Mouse (Mus musculus) limb, embryonic 13.5 days (tissue): ENCODE results near the gene Ythdf1. TPM values are rescaled to one million over a fixed set of nuclear protein-coding genes. Genes with fewer than 3 reads are reported as not detected.

Source experiments
- ATAC-seq: fragments of 200-750 bp; cut with Nextera tagmentation; 2 replicates; pipeline ENCODE4 v1.8.0; 2017; ENCODE audit warnings: low read depth, moderate number of reproducible peaks, moderate TSS enrichment; ENCODE audit not compliant: low FRiP score
- H3K27ac ChIP-seq: fragments of 300-500 bp; sonication (generic); 2 replicates; pipeline ENCODE4 v1.5.1; 2015; ENCODE audit warnings: inconsistent platforms, mild to moderate bottlenecking, moderate library complexity
- H3K27me3 ChIP-seq: fragments of 300-500 bp; sonication (generic); 2 replicates; pipeline ENCODE4 v1.6.1; 2015; ENCODE audit warnings: mild to moderate bottlenecking, inconsistent platforms
- H3K36me3 ChIP-seq: fragments of 300-500 bp; sonication (generic); 2 replicates; pipeline ENCODE4 v1.6.1; 2015; ENCODE audit warnings: inconsistent platforms, mild to moderate bottlenecking, moderate library complexity
- H3K4me1 ChIP-seq: fragments of 300-500 bp; sonication (generic); 2 replicates; pipeline ENCODE4 v1.6.1; 2015; ENCODE audit warnings: inconsistent platforms
- H3K4me2 ChIP-seq: fragments of 300-500 bp; sonication (generic); replicated peaks from 2 replicates; pipeline ENCODE4 v1.6.1; 2015; ENCODE audit warnings: inconsistent platforms, mild to moderate bottlenecking, moderate library complexity
- H3K4me3 ChIP-seq: fragments of 300-500 bp; sonication (generic); 2 replicates; pipeline ENCODE4 v1.5.1; 2015; ENCODE audit warnings: moderate library complexity, mild to moderate bottlenecking, inconsistent platforms
- H3K9ac ChIP-seq: fragments of 300-500 bp; sonication (generic); 2 replicates; pipeline ENCODE4 v1.6.1; 2015; ENCODE audit warnings: mild to moderate bottlenecking, inconsistent platforms
- H3K9me3 ChIP-seq: fragments of 300-500 bp; sonication (generic); 2 replicates; pipeline ENCODE4 v1.6.1; 2016; ENCODE audit warnings: inconsistent platforms
- WGBS: fragments of 180-500 bp; shearing (Covaris S2); methylation state at CpG from one replicate; pipeline ENCODE4 v1.1.7; 2015; 5-methylcytosine and 5-hydroxymethylcytosine counted together
- polyA plus RNA-seq: library from polyadenylated mRNA; unstranded; fragments of >200 nt; fragmentation: Nextera tagmentation; extraction: Ambion mirVana; gene quantifications from 2 replicates; pipeline ENCODE4 v1.2.1, GENCODE M21; 2015

Gene Ythdf1
- polyA plus RNA-seq: 60.6 and 66.8 TPM in 2 replicates

DNA sequence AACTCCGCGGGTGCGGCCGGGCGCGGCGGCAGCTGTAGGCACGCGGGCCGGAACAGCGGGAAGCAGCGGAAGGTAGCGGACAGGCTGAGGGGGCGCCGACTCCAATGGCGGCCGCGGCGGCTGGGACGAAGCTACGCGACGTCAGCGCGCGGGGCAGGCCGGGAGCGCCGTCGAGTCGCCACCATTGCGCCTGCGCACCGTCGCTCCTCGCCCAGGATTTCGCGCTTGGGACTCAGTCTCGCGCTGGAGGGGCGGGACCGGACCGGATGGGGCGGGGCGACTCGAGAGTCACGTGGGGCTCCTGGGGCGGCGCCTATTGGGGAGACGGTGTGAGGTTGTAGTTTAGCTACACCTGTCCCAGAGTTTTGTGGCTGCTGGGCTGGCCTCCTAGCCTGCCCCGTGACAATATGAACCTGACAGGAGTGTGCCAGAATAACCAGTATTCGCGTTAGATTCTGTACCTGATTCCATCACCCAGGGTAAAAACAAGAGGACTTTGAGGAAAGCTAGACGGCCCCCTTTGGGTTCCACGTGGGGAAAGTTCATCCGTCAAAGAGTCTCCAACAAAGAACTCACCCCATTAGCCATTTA lies at the start of gene Ythdf1:
TSS of gene Ythdf1 (minus strand) at position 140 of the 591 bp plus-strand sequence.
- Histone ChIP-seq H3K9ac (peak within 1 kb of the TSS; percentile 99), H3K36me3 (peaks cover 25% of the 10 kb centered on the region), H3K4me1 (peaks cover 18% of the 10 kb centered on the region), H3K27ac (peak within 1 kb of the TSS; percentile 39; the same call in 1 of the 2 replicates), H3K4me2 (peak within 1 kb of the TSS; percentile 78), H3K4me3 (peak within 1 kb of the TSS; percentile 100), H3K27me3 (no peaks in the 10 kb centered on the region), H3K9me3 (no peaks in the 10 kb centered on the region)
- WGBS: under 1% methylated on average over 48 of the region's 56 CpGs
- peak; percentile 96 for ATAC-seq

- H3K27me3 ChIP-seq: no peaks in the 10 kb centered on the region
- H3K4me3 ChIP-seq: peak within 1 kb of the TSS; percentile 98
- peaks cover 40% of the 10 kb centered on the region for H3K36me3 ChIP-seq
- ATAC-seq: peak; percentile 89
- H3K27ac ChIP-seq: peak within 1 kb of the TSS; percentile 83
- H3K9me3 ChIP-seq: no peaks in the 10 kb centered on the region
- H3K9ac ChIP-seq: peak within 1 kb of the TSS; percentile 95
- peaks cover 23% of the 10 kb centered on the region for H3K4me1 ChIP-seq
- under 1% methylated on average over 57 of the region's 57 CpGs for WGBS
- peak within 1 kb of the TSS; percentile 84 for H3K4me2 ChIP-seq
Observed at GRCm38 (mm10) chr2:180967010-180967763, 46.4 kb upstream of the Ythdf1 start, which contains the start of gene Arfgap1. Gene Arfgap1, plus strand, starts transcription at chr2:180967225.

GRCm38 (mm10) chr2:180966092-180966882 lies 45.5 kb upstream of the Ythdf1 start:
- WGBS: 9% methylated on average over 14 of the region's 14 CpGs
- H3K36me3 ChIP-seq: peaks cover 31% of the 10 kb centered on the region
- no peaks in the 10 kb centered on the region for H3K27me3 ChIP-seq
- H3K4me3 ChIP-seq: peak overlapping the region; percentile 98
- no peak for ATAC-seq
- H3K4me1 ChIP-seq: peaks cover 23% of the 10 kb centered on the region
- peak overlapping the region; percentile 83 for H3K27ac ChIP-seq
- no peaks in the 10 kb centered on the region for H3K9me3 ChIP-seq
- peak overlapping the region; percentile 84 for H3K4me2 ChIP-seq
- peak overlapping the region; percentile 95 for H3K9ac ChIP-seq

DNA sequence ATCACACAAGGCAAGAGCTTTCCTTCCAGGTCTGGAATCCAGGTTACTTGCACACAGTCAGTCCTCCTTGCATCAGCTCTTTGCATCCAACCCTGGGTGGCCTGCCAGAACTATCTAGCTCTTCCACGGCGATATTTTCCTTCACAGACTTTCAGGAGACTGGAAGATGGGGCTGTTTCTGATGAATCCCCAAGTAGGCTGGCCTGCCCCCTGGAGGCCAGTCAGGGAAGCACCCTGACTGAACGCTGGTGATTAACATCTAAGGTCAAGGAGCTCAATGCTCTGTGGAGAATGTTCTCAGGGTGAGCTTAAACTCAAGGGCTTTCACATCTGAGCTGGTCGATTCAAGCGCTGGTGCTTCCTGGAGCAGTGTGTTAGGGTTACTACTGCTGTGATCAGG lies 43.2 kb upstream of the Ythdf1 start:
- WGBS: 6% methylated on average over 5 of the region's 5 CpGs
- H3K4me2 ChIP-seq: no peak overlapping the region
- no peak overlapping the region for H3K27ac ChIP-seq
- H3K9me3 ChIP-seq: no peaks in the 10 kb centered on the region
- no peaks in the 10 kb centered on the region for H3K27me3 ChIP-seq
- no peak overlapping the region for H3K4me3 ChIP-seq
- H3K9ac ChIP-seq: no peak overlapping the region
- peaks cover 20% of the 10 kb centered on the region for H3K4me1 ChIP-seq
- peaks cover 7% of the 10 kb centered on the region for H3K36me3 ChIP-seq
- no peak for ATAC-seq

GRCm38 (mm10) chr2:180962616-180963308 lies 42.0 kb upstream of the Ythdf1 start:
- H3K27me3 ChIP-seq: no peaks in the 10 kb centered on the region
- no peak for ATAC-seq
- no peak overlapping the region for H3K4me3 ChIP-seq
- H3K36me3 ChIP-seq: no peaks in the 10 kb centered on the region
- no peaks in the 10 kb centered on the region for H3K9me3 ChIP-seq
- peaks cover 8% of the 10 kb centered on the region for H3K4me1 ChIP-seq
- H3K27ac ChIP-seq: no peak overlapping the region
- no peak overlapping the region for H3K4me2 ChIP-seq
- no peak overlapping the region for H3K9ac ChIP-seq
- WGBS: 61% methylated on average over 2 of the region's 2 CpGs

DNA sequence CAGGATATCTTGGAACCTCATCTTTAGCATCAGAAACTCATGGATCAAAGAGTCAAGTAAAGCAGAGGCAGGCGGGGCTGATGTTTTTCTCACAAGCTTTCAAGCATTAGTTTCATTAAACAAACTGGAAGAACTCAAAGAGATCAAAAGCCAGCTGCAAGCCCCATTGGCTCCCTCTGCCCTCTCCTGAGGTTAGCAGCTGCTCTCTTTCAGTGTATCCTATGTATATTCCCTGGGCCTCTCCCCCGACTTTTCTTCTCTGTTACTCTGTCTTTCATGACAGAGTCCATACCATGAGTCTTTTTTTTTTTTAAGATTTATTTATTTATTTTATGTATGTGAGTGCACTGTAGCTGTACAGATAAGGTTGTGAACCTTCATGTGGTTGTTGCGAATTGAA lies 39.4 kb upstream of the Ythdf1 start:
- Histone ChIP-seq H3K36me3 (no peaks in the 10 kb centered on the region), H3K9me3 (no peaks in the 10 kb centered on the region), H3K27ac (no peak overlapping the region), H3K4me1 (peaks cover 2% of the 10 kb centered on the region; the same call in 1 of the 2 replicates), H3K9ac (no peak overlapping the region), H3K4me2 (no peak overlapping the region), H3K4me3 (no peak overlapping the region), H3K27me3 (peaks cover 16% of the 10 kb centered on the region)
- 62% methylated on average over 3 of the region's 3 CpGs for WGBS
- ATAC-seq: no peak

GRCm38 (mm10) chr2:180959605-180960004 lies 38.9 kb upstream of the Ythdf1 start:
- no peaks in the 10 kb centered on the region for H3K9me3 ChIP-seq
- 68% methylated on average over 7 of the region's 7 CpGs for WGBS
- H3K4me1 ChIP-seq: peaks cover 7% of the 10 kb centered on the region; the same call in 1 of the 2 replicates
- no peak overlapping the region for H3K9ac ChIP-seq
- no peak overlapping the region for H3K4me2 ChIP-seq
- H3K27me3 ChIP-seq: peaks cover 21% of the 10 kb centered on the region
- ATAC-seq: no peak
- H3K36me3 ChIP-seq: no peaks in the 10 kb centered on the region
- H3K4me3 ChIP-seq: no peak overlapping the region
- no peak overlapping the region for H3K27ac ChIP-seq

DNA sequence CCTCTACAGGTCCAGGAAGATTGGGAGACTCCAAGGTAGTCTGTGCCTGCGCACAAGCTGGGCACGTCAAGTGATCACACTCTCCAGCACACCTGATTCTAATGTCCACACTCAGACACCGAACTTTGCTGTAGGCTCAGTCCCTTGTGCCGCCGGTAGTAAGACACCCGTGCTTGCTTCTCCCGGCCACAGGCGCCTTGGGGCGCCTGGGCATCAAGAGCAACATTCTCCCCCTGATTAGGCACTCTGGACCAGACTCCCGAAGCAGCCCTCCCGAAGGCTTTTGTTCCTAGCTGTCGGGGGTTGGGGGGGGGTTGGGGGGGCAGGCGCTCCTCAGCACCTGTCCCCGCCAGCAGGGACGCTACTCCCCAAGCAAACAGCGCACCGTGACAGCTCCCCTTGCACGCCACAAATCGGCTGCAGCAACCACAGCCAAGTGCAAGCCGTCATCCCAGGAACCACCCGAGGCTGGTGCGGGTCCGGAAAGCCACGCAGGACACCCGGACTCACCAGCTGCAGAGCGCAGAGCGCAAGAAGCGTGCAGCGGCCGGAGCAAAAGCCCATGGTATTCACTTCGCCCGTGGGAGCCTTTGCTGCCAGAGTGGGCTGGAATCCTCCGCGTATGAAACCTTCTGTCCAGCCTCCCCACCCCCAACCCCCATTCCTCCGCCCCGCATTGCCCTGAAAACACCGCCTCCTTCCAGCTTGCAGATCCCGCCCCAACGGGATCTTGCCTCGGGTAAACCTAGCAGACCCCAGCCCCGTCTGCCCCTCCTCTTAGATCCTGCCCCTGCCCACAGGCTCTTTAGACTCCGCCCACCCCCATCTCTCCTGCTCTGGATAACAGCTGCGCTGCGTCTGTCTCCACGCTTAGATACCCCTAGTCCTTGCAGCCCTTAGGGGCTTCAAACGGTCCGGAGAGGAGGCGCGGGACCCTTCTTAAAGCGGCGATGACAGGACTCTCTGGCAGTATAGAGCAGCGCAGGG lies 33.6 kb upstream of the Ythdf1 start, which contains the start of gene Nkain4:
TSS of gene Nkain4 (minus strand) at position 639 of the 987 bp plus-strand sequence.
- Histone ChIP-seq H3K4me3 (peak within 1 kb of the TSS; percentile 56), H3K4me1 (peaks cover 27% of the 10 kb centered on the region), H3K36me3 (no peaks in the 10 kb centered on the region), H3K27me3 (peaks cover 41% of the 10 kb centered on the region), H3K9me3 (no peaks in the 10 kb centered on the region), H3K27ac (no peak within 1 kb of the TSS; the same call in 1 of the 2 replicates), H3K9ac (peak within 1 kb of the TSS; percentile 70), H3K4me2 (peak within 1 kb of the TSS; percentile 91)
- peak; percentile 93 for ATAC-seq
- under 1% methylated on average over 52 of the region's 52 CpGs for WGBS

GRCm38 (mm10) chr2:180953638-180954037 lies 32.9 kb upstream of the Ythdf1 start:
- H3K4me1 ChIP-seq: peaks cover 27% of the 10 kb centered on the region
- ATAC-seq: no peak
- peak overlapping the region; percentile 56 for H3K4me3 ChIP-seq
- H3K9me3 ChIP-seq: no peaks in the 10 kb centered on the region
- 34% methylated on average over 2 of the region's 2 CpGs for WGBS
- H3K27me3 ChIP-seq: peaks cover 41% of the 10 kb centered on the region
- H3K27ac ChIP-seq: no peak overlapping the region; the same call in 1 of the 2 replicates
- peak overlapping the region; percentile 91 for H3K4me2 ChIP-seq
- no peaks in the 10 kb centered on the region for H3K36me3 ChIP-seq
- H3K9ac ChIP-seq: peak overlapping the region; percentile 70; the same call in 1 of the 2 replicates

- 0 out of 2 replicates have a peak overlapping the region, but pooled peaks have one; percentile 4 for H3K9ac ChIP-seq
- peaks cover 27% of the 10 kb centered on the region for H3K4me1 ChIP-seq
- 14% methylated on average over 9 of the region's 9 CpGs for WGBS
- no peaks in the 10 kb centered on the region for H3K9me3 ChIP-seq
- no peak overlapping the region for H3K27ac ChIP-seq
- H3K4me2 ChIP-seq: peak overlapping the region; percentile 91
- H3K27me3 ChIP-seq: peaks cover 41% of the 10 kb centered on the region
- no peak overlapping the region for H3K4me3 ChIP-seq
- no peaks in the 10 kb centered on the region for H3K36me3 ChIP-seq
- no peak for ATAC-seq
Observed at GRCm38 (mm10) chr2:180952731-180953171, 32.0 kb upstream of the Ythdf1 start.
